Mouse (Mus musculus) forebrain, embryonic 16.5 days (tissue): ENCODE results near the gene Lypd3. TPM values are rescaled to one million over a fixed set of nuclear protein-coding genes. Genes with fewer than 3 reads are reported as not detected.
"Not testable (repeated sequence)": the region's sequence is repeated elsewhere in the genome, so short reads cannot be mapped to it uniquely, and the experiment has no call there.

Source experiments
- ATAC-seq: fragments of 200-750 bp; cut with Nextera tagmentation; 2 replicates; pipeline ENCODE4 v1.8.0; 2017; ENCODE audit warnings: mild to moderate bottlenecking, moderate library complexity
- H3K27ac ChIP-seq: fragments of 300-500 bp; sonication (generic); 2 replicates; pipeline ENCODE4 v1.5.1; 2014; ENCODE audit warnings: low read length, control low read depth
- H3K27me3 ChIP-seq: fragments of 300-500 bp; sonication (generic); replicated peaks from 2 replicates; pipeline ENCODE4 v1.6.1; 2014; ENCODE audit warnings: low read length; ENCODE audit not compliant: control insufficient read depth, insufficient read depth
- H3K36me3 ChIP-seq: fragments of 300-500 bp; sonication (generic); 2 replicates; pipeline ENCODE4 v1.6.1; 2014; ENCODE audit not compliant: control insufficient read depth, insufficient read depth
- H3K4me1 ChIP-seq: fragments of 300-500 bp; sonication (generic); replicated peaks from 2 replicates; pipeline ENCODE4 v1.6.1; 2014; ENCODE audit warnings: low read length; ENCODE audit not compliant: control insufficient read depth, insufficient read depth
- H3K4me2 ChIP-seq: fragments of 300-500 bp; sonication (generic); 2 replicates; pipeline ENCODE4 v1.6.1; 2014; ENCODE audit warnings: mild to moderate bottlenecking, low read length, control low read depth
- H3K4me3 ChIP-seq: fragments of 300-500 bp; sonication (generic); replicated peaks from 2 replicates; pipeline ENCODE4 v1.5.1; 2014; ENCODE audit warnings: mild to moderate bottlenecking, low read length, control low read depth
- H3K9ac ChIP-seq: fragments of 300-500 bp; sonication (generic); replicated peaks from 2 replicates; pipeline ENCODE4 v1.6.1; 2014; ENCODE audit warnings: low read depth, low read length, control low read depth
- H3K9me3 ChIP-seq: fragments of 300-500 bp; sonication (generic); 2 replicates; pipeline ENCODE4 v1.6.1; 2016; ENCODE audit warnings: low read length; ENCODE audit not compliant: control insufficient read depth
- WGBS: fragments of 180-500 bp; shearing (Covaris S2); extraction: QIAGEN DNeasy Blood & Tissue Kit; methylation state at CpG from one replicate; pipeline ENCODE4 v1.1.7; 2014; 5-methylcytosine and 5-hydroxymethylcytosine counted together
- polyA plus RNA-seq: library from polyadenylated mRNA; unstranded; fragments of >200 nt; fragmentation: Nextera tagmentation; extraction: Ambion mirVana; gene quantifications from 2 replicates; pipeline ENCODE4 v1.2.1, GENCODE M21; 2015

The Lypd3 gene
- polyA plus RNA-seq, 1 experiment from 2014 or later = 0.29 TPM

GRCm38 (mm10) chr7:24676575-24676974 lies 40.2 kb downstream of the Lypd3 start, which contains the start of gene Tex101:
TSS of gene Tex101 (minus strand) at chr7:24676675.
- H3K36me3 ChIP-seq = no peaks in the 10 kb centered on the region
- no peaks in the 10 kb centered on the region for H3K4me1 ChIP-seq
- H3K4me2 ChIP-seq = no peak within 1 kb of the TSS
- H3K27me3 ChIP-seq = no peaks in the 10 kb centered on the region
- H3K9ac ChIP-seq = no peak within 1 kb of the TSS
- no peaks in the 10 kb centered on the region for H3K9me3 ChIP-seq
- 93% methylated on average over 9 of the region's 9 CpGs for WGBS
- ATAC-seq = no peak
- H3K27ac ChIP-seq = no peak within 1 kb of the TSS
- no peak within 1 kb of the TSS for H3K4me3 ChIP-seq

DNA sequence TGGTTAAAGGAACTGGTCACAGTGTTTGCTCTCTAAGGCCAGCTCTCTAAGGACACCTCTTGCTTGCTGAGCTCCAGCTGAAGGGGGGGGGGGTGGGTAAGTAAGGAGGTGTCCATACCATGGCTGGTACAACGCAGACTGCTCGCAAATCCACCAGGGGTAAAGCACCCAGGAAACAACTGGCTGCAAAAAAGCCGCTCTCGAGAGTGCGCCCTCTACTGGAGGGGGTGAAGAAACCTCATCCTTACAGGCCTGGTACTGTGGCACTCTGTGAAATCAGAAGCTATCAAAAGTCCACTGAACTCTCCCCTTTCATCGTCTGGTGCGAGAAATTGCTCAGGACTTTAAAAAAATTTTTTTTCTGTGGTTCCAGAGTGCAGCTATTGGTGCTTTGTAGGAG lies 47.8 kb downstream of the Lypd3 start:
- H3K36me3 ChIP-seq, H3K4me3 ChIP-seq, H3K4me1 ChIP-seq, H3K9ac ChIP-seq, ATAC-seq, H3K9me3 ChIP-seq, H3K27me3 ChIP-seq, H3K27ac ChIP-seq, H3K4me2 ChIP-seq: not testable (repeated sequence)
- WGBS = 81% methylated on average over 7 of the region's 7 CpGs

GRCm38 (mm10) chr7:24687519-24687918 lies 51.2 kb downstream of the Lypd3 start:
- H3K9ac ChIP-seq, H3K4me2 ChIP-seq, H3K27ac ChIP-seq, ATAC-seq, H3K4me1 ChIP-seq, H3K36me3 ChIP-seq, H3K4me3 ChIP-seq, H3K27me3 ChIP-seq, H3K9me3 ChIP-seq: not testable (repeated sequence)
- 92% methylated on average over 10 of the region's 10 CpGs for WGBS

Other genes starting within 250 kb of the Lypd3 start
- gene Smg9, start 236.9 kb upstream of the Lypd3 start, polyA plus RNA-seq = 30.3 and 35.2 TPM in 2 replicates
- gene Irgc1, start 184.3 kb upstream of the Lypd3 start, polyA plus RNA-seq = not detected in 2 replicates
- 2.1 and 2.3 TPM in 2 replicates for gene Plaur, start 174.1 kb upstream of the Lypd3 start, polyA plus RNA-seq
- 67.8 and 86.8 TPM in 2 replicates for gene Cadm4, start 154.5 kb upstream of the Lypd3 start, polyA plus RNA-seq
- 267 and 282 TPM in 2 replicates for gene Zfp428, start 129.5 kb upstream of the Lypd3 start, polyA plus RNA-seq
- gene AC161166.1, start 124.1 kb upstream of the Lypd3 start, polyA plus RNA-seq = 1.2 and 1.9 TPM in 2 replicates
- 26.4 and 26.5 TPM in 2 replicates for gene Irgq, start 105.9 kb upstream of the Lypd3 start, polyA plus RNA-seq
- gene Pinlyp, start 90.4 kb upstream of the Lypd3 start, polyA plus RNA-seq = not detected in 2 replicates
- gene Xrcc1, start 90.3 kb upstream of the Lypd3 start, polyA plus RNA-seq = 79.8 and 80.2 TPM in 2 replicates
- gene Ethe1, start 49.0 kb upstream of the Lypd3 start, polyA plus RNA-seq = 19.8 and 23.3 TPM in 2 replicates
- 9.9 and 11.7 TPM in 2 replicates for gene Zfp575, start 48.9 kb upstream of the Lypd3 start, polyA plus RNA-seq
- gene Phldb3, start 25.8 kb upstream of the Lypd3 start, polyA plus RNA-seq = not detected in 2 replicates
- not detected in 2 replicates for gene Tex101, start 40.1 kb downstream of the Lypd3 start, polyA plus RNA-seq
- not detected in 2 replicates for gene BC049730, start 72.7 kb downstream of the Lypd3 start, polyA plus RNA-seq
- not detected in 2 replicates for gene Gm4763, start 90.4 kb downstream of the Lypd3 start, polyA plus RNA-seq
- gene Cd177, start 123.8 kb downstream of the Lypd3 start, polyA plus RNA-seq = 0.23 TPM in 1 of 2 replicates, not detected in the other
- not detected in 2 replicates for gene Ceacam10, start 140.7 kb downstream of the Lypd3 start, polyA plus RNA-seq
- gene Gm9844, start 225.7 kb downstream of the Lypd3 start, polyA plus RNA-seq = 23.0 and 28.5 TPM in 2 replicates
- gene Lypd4, start 233.4 kb downstream of the Lypd3 start, polyA plus RNA-seq = not detected in 2 replicates
- gene Dmrtc2, start 233.5 kb downstream of the Lypd3 start, polyA plus RNA-seq = not detected in 2 replicates
- 1,290 and 1,309 TPM in 2 replicates for gene Rps19, start 247.8 kb downstream of the Lypd3 start, polyA plus RNA-seq